Mouse (Mus musculus): Measurements from ENCODE around the gene Glyat. TPM values are rescaled to one million over a fixed set of nuclear protein-coding genes. Genes with fewer than 3 reads are reported as not detected.

The Glyat gene
- polyA plus RNA-seq (2016; fragmentation: Nextera tagmentation; extraction: Ambion mirVana) = not detected in 2 replicates

DNA sequence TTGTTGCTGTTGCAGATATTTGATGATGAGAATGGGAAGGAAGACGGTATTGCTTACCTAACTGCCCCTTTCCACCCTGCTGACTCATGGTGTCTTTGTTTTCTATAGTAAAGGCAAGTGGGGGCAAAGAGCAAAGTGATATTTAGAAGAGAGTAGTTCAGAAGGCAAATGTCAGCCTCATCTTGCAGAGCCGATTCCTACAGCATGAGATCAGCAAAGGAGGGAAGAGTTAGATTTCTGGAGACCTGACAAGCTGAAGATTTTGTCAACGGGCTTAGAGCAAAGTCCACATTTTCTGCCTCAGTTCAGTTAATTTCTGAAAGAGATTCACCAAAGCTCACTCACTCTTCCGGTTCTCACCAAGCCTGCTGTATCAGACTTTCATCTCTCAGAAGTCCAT, at the start of gene Glyat:
Gene Glyat, plus strand, starts transcription at position 133 of the 400 bp plus-strand sequence.
- no peak for ATAC-seq (ENCODE audit: low FRiP score)
- H3K27ac ChIP-seq = no peak within 1 kb of the TSS

GRCm38 (mm10) chr19:12585310-12585709, 47.8 kb upstream of the Glyat start:
- no peak overlapping the region for H3K9ac ChIP-seq
- 88% methylated on average over 4 of the region's 4 CpGs for WGBS
- H3K4me2 ChIP-seq (replicated peaks) = no peak overlapping the region
- no peaks in the 10 kb centered on the region for H3K36me3 ChIP-seq
- no peaks in the 10 kb centered on the region for H3K9me3 ChIP-seq (replicated peaks)
- no peaks in the 10 kb centered on the region for H3K27me3 ChIP-seq
- ATAC-seq (ENCODE audit: low FRiP score) = no peak
- H3K27ac ChIP-seq = no peak overlapping the region
- H3K4me1 ChIP-seq = no peaks in the 10 kb centered on the region
- no peak overlapping the region for H3K4me3 ChIP-seq

More for the DNA sequence above, at the start of gene Glyat:
- Histone ChIP-seq H3K4me2 (replicated peaks) (no peak within 1 kb of the TSS), H3K36me3 (no peaks in the 10 kb centered on the region), H3K27me3 (no peaks in the 10 kb centered on the region), H3K4me3 (no peak within 1 kb of the TSS), H3K9me3 (replicated peaks) (no peaks in the 10 kb centered on the region), H3K9ac (no peak within 1 kb of the TSS), H3K4me1 (no peaks in the 10 kb centered on the region)
- WGBS = 81% methylated on average over 4 of the region's 4 CpGs

DNA sequence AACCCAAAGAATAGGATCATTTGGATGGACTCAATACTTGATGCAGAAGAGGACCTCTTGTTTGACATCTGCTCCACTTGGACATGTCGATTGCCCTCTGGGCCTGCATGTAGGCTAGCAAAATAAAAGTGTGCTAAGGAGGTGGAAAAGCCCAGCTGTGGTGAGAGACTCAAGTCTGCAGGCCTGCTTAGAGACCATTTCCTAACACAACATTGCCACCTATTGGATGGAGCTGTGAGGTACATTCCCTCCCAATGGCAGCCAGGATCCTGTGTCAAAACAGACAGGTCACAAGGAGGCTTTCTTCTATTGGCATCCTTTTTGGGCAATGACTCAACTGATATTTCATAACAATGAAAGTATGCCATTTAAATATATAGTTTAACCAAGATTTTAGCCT, 41.2 kb upstream of the Glyat start:
- no peaks in the 10 kb centered on the region for H3K9me3 ChIP-seq (replicated peaks)
- no peak overlapping the region for H3K4me2 ChIP-seq (replicated peaks)
- whole genome bisulfite sequencing = 10% methylated on average over 1 of the region's 1 CpGs
- no peak overlapping the region for H3K4me3 ChIP-seq
- H3K27me3 ChIP-seq = peaks cover 9% of the 10 kb centered on the region
- ATAC-seq (ENCODE audit: low FRiP score) = peak; percentile 63
- H3K27ac ChIP-seq = no peak overlapping the region
- H3K36me3 ChIP-seq = no peaks in the 10 kb centered on the region
- peaks cover 4% of the 10 kb centered on the region; the same call in 1 of the 2 replicates for H3K4me1 ChIP-seq
- no peak overlapping the region for H3K9ac ChIP-seq

DNA sequence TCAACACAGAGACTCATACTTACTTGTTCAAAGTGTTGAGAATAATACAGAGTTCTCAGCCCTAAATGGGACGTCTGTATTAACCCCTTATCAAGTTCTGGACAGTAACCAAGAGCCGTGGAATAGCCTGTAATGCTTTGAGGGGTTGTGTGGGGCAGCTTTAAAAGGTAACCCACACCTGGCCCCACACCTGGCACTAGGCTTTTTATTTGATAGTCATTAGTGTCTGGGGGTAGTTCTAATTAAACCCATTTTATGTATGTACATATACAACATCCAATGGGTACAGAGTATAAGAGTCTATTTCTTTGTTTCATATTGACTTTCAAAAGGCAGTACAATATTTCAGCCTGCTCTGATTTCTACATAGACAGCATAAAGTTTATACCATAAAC, 38.0 kb upstream of the Glyat start:
- Histone ChIP-seq H3K4me2 (replicated peaks) (peak overlapping the region; percentile 98), H3K4me3 (peak overlapping the region; percentile 66), H3K9me3 (replicated peaks) (no peaks in the 10 kb centered on the region), H3K4me1 (peaks cover 4% of the 10 kb centered on the region; the same call in 1 of the 2 replicates), H3K36me3 (no peaks in the 10 kb centered on the region), H3K27me3 (peaks cover 16% of the 10 kb centered on the region), H3K27ac (no peak overlapping the region), H3K9ac (peak overlapping the region; percentile 72; the same call in 1 of the 2 replicates)
- no peak for ATAC-seq (ENCODE audit: low FRiP score)
- 58% methylated on average over 2 of the region's 2 CpGs for WGBS

DNA sequence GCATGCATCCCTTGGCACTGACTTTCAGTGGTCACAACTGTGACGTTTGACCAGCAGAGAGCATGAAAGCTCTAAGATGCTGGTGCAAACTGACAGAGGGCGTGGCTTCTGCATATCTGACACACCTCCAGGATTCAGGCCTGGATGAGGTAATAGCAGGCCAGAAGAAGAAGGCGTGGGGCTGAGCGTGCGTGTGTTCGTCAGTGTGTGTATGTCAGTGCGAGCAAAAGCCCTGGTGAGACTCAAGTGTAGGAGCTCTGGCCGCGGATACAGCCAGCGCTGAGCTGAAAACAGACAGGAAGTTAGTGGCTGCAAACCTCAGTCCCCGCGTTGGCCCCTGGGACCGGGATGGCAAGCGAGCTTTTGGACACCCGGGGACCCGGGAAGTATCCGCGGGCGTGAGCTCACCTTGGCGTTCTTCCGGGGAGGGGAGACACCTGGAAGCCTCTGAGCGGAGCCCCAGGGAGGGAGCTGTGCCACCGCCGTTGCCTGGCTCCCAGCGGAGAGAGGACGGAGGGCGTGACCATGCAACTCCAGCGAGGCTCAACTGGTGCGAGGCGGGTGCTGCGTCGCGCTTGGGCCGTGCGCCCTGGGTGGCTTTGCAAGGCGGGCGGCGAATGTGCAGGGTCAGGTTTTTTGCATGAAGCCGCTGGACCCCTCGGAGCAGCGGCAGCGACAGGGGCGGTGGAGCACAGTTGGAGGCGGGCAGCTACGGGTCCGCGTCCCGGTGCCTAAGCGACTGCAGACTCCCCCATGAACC, 37.4 kb upstream of the Glyat start:
- Histone ChIP-seq H3K4me3 (peak overlapping the region; percentile 66), H3K27me3 (peaks cover 16% of the 10 kb centered on the region), H3K4me1 (peaks cover 4% of the 10 kb centered on the region; the same call in 1 of the 2 replicates), H3K9ac (peak overlapping the region; percentile 72), H3K9me3 (replicated peaks) (no peaks in the 10 kb centered on the region), H3K27ac (peak overlapping the region; percentile 23; the same call in 1 of the 2 replicates), H3K36me3 (no peaks in the 10 kb centered on the region), H3K4me2 (replicated peaks) (peak overlapping the region; percentile 98)
- under 1% methylated on average over 49 of the region's 49 CpGs for WGBS
- peak; percentile 85 for ATAC-seq (ENCODE audit: low FRiP score)

DNA sequence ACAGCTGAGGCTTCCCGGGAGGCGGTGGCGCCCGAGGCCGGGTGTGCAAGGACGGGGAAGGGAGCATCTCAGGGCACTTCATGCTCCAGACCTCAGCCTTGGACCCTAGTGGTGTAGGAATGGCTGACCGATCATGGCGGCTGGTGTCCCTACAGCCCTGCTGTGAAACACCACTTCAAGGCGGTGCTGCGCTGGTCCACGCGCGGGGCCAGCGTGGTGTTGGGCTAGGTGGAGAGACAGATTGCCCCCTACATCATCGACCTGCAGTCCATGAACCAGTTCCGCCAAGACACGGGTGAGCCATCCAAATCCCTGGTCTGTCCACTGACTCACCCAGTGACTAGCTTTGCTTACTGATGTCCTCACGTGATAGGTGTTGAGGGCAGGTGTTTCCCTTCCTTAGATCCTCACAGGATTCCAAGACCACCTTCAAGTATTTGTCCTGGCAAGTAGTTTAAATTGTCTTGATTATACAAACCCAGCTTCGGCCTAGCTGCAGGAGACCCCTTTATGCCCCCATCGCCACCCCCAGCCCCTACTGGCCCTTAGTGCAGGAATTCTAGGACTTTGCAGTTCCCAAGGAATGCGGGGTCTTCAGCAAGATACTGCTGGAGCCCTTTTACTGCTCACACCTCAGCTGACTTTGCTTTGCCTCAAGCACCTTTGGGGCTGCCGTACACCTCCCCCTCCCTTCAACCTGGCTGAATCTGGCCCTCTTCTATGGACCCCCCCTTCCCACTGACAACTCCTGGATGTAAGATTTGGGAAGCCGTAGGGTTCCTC, 36.6 kb upstream of the Glyat start:
- Histone ChIP-seq H3K27ac (peak overlapping the region; percentile 23; the same call in 1 of the 2 replicates), H3K27me3 (peaks cover 16% of the 10 kb centered on the region), H3K9me3 (replicated peaks) (no peaks in the 10 kb centered on the region), H3K4me3 (peak overlapping the region; percentile 66), H3K9ac (peak overlapping the region; percentile 72), H3K4me2 (replicated peaks) (peak overlapping the region; percentile 98), H3K36me3 (no peaks in the 10 kb centered on the region), H3K4me1 (peaks cover 4% of the 10 kb centered on the region; the same call in 1 of the 2 replicates)
- peak; percentile 69 for ATAC-seq (ENCODE audit: low FRiP score)
- WGBS = 20% methylated on average over 23 of the region's 23 CpGs

DNA sequence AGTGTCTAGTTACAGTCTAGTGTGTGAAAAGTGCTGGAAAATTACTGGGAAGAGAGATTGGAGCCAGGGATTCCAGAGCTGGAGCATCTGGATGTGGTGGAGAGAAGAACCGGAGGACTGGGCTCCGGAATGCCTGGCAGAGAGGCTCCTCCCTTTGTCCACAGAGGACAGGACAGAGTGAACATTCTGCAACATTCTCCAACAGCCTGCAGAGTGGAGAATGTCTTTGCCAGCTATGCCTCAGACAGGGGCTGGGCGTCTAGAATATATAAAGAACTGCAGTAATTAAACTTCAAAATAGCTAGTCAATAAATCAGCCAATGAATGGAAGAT, 36.1 kb upstream of the Glyat start:
- H3K4me2 ChIP-seq (replicated peaks) = peak overlapping the region; percentile 98

DNA sequence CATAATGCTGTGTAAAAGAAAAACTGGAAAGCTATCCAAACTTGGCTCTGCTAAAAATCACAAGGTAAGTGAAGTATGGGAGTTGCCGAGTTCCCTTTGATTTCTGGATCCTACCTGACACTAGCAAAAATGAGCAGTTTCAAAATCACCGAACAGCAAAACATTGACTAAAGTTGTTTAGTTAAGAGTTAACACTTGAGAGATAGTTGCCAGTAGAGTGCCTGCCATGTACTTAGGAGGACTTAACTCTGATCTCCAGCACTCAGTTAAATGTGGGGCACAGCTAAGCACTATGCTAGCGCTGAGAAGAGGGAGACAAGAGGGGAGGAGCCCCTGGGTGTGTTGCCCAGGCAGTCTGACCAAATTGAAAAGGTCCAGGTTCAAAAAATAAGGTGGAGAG, 34.4 kb upstream of the Glyat start:
- 70% methylated on average over 3 of the region's 3 CpGs for WGBS
- Histone ChIP-seq H3K9ac (no peak overlapping the region), H3K4me3 (no peak overlapping the region), H3K4me2 (replicated peaks) (no peak overlapping the region), H3K27me3 (peaks cover 16% of the 10 kb centered on the region), H3K27ac (no peak overlapping the region), H3K4me1 (peaks cover 4% of the 10 kb centered on the region; the same call in 1 of the 2 replicates), H3K9me3 (replicated peaks) (no peaks in the 10 kb centered on the region), H3K36me3 (no peaks in the 10 kb centered on the region)
- ATAC-seq (ENCODE audit: low FRiP score) = no peak

More for the DNA sequence above, 36.1 kb upstream of the Glyat start:
- H3K4me3 ChIP-seq = no peak overlapping the region
- 0 out of 2 replicates have a peak overlapping the region, but pooled peaks have one; percentile 8 for H3K9ac ChIP-seq
- H3K4me1 ChIP-seq = peaks cover 4% of the 10 kb centered on the region; the same call in 1 of the 2 replicates
- no peak overlapping the region for H3K27ac ChIP-seq
- no peaks in the 10 kb centered on the region for H3K9me3 ChIP-seq (replicated peaks)
- peaks cover 16% of the 10 kb centered on the region for H3K27me3 ChIP-seq
- 56% methylated on average over 3 of the region's 3 CpGs for WGBS
- ATAC-seq (ENCODE audit: low FRiP score) = no peak
- H3K36me3 ChIP-seq = no peaks in the 10 kb centered on the region

GRCm38 (mm10) chr19:12599674-12600073, 33.4 kb upstream of the Glyat start, which contains the start of gene Gm4952:
Gene Gm4952 (plus strand): TSS chr19:12599974.
- ATAC-seq (ENCODE audit: low FRiP score) = no peak
- Histone ChIP-seq H3K9ac (no peak within 1 kb of the TSS), H3K4me1 (peaks cover 4% of the 10 kb centered on the region; the same call in 1 of the 2 replicates), H3K9me3 (replicated peaks) (no peaks in the 10 kb centered on the region), H3K36me3 (no peaks in the 10 kb centered on the region), H3K27ac (no peak within 1 kb of the TSS), H3K4me3 (no peak within 1 kb of the TSS), H3K27me3 (peaks cover 15% of the 10 kb centered on the region), H3K4me2 (replicated peaks) (no peak within 1 kb of the TSS)
- 65% methylated on average over 1 of the region's 1 CpGs for WGBS

GRCm38 (mm10) chr19:12600684-12601480, 32.2 kb upstream of the Glyat start:
- no peak overlapping the region for H3K9ac ChIP-seq
- no peak overlapping the region for H3K4me3 ChIP-seq
- peaks cover 14% of the 10 kb centered on the region for H3K27me3 ChIP-seq
- no peak for ATAC-seq (ENCODE audit: low FRiP score)
- no peaks in the 10 kb centered on the region for H3K9me3 ChIP-seq (replicated peaks)
- no peak overlapping the region for H3K4me2 ChIP-seq (replicated peaks)
- peaks cover 4% of the 10 kb centered on the region; the same call in 1 of the 2 replicates for H3K4me1 ChIP-seq
- WGBS = 30% methylated on average over 2 of the region's 2 CpGs
- H3K27ac ChIP-seq = no peak overlapping the region
- no peaks in the 10 kb centered on the region for H3K36me3 ChIP-seq

- Histone ChIP-seq H3K27me3 (no peaks in the 10 kb centered on the region), H3K27ac (no peak overlapping the region), H3K9me3 (replicated peaks) (no peaks in the 10 kb centered on the region), H3K4me3 (no peak overlapping the region), H3K36me3 (no peaks in the 10 kb centered on the region), H3K4me1 (no peaks in the 10 kb centered on the region), H3K9ac (no peak overlapping the region), H3K4me2 (replicated peaks) (no peak overlapping the region)
- no peak for ATAC-seq (ENCODE audit: low FRiP score)
Observed at GRCm38 (mm10) chr19:12608336-12608735, 24.8 kb upstream of the Glyat start.

DNA sequence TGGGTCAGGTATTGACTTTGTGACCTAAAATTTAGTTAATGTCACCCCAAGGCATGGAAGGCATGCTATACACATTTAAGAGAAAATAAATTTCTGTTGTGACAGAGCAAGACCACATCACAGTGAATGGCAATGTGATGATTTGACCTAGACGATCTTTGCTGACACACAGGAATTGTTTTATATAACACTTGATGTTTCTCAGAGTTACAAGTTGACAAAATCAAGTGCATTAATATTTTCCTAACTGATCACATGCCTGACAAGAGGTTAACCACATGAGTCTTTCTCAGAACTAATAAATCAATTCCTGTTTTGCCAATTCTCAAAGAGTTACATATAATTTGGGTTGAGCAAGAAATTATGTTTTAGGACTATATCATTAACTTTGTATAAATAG, 19.5 kb upstream of the Glyat start:
- Histone ChIP-seq H3K4me2 (replicated peaks) (no peak overlapping the region), H3K27ac (no peak overlapping the region), H3K9ac (no peak overlapping the region), H3K4me1 (no peaks in the 10 kb centered on the region), H3K4me3 (no peak overlapping the region), H3K9me3 (replicated peaks) (no peaks in the 10 kb centered on the region), H3K36me3 (no peaks in the 10 kb centered on the region), H3K27me3 (no peaks in the 10 kb centered on the region)
- no peak for ATAC-seq (ENCODE audit: low FRiP score)
- WGBS = 80% methylated on average over 1 of the region's 1 CpGs
